Mouse (Mus musculus) adrenal gland, postnatal 14 days (tissue): Measurements from ENCODE around the gene Slf2. TPM values are rescaled to one million over a fixed set of nuclear protein-coding genes. Genes with fewer than 3 reads are reported as not detected.

Experiments used
- DNase-seq: peaks from one replicate; pipeline ENCODE4 v3.0.0; 2021; ENCODE audit warnings: mixed read lengths
- total RNA-seq: library from RNA; stranded (reverse); gene quantifications from 2 replicates; pipeline ENCODE4 v1.2.3, GENCODE M21; 2021

Gene Slf2
- total RNA-seq, 1 experiment from 2014 or later, result 24.2 TPM

- no peak for DNase-seq
These were observed 53.5 kb downstream of the Slf2 start for GRCm38 (mm10) chr19:44984420-44984819.

GRCm38 (mm10) chr19:44985159-44985988, 54.4 kb downstream of the Slf2 start:
- no peak for DNase-seq

- no peak for DNase-seq
These were observed 56.1 kb downstream of the Slf2 start for GRCm38 (mm10) chr19:44987004-44987403.

- DNase-seq, result no peak
These were observed 56.9 kb downstream of the Slf2 start for GRCm38 (mm10) chr19:44987851-44988250.

GRCm38 (mm10) chr19:44988321-44988720, 57.4 kb downstream of the Slf2 start:
- DNase-seq, result no peak

GRCm38 (mm10) chr19:44988831-44989566, 58.0 kb downstream of the Slf2 start, which contains the start of gene Sema4g:
TSS of gene Sema4g (plus strand) at chr19:44989101.
- peak; percentile 43 for DNase-seq

GRCm38 (mm10) chr19:44989567-44990495, 58.9 kb downstream of the Slf2 start:
- peak; percentile 25 for DNase-seq

GRCm38 (mm10) chr19:44991031-44991430, 60.1 kb downstream of the Slf2 start:
- DNase-seq, result no peak

- DNase-seq, result no peak
These were observed 61.3 kb downstream of the Slf2 start for GRCm38 (mm10) chr19:44992246-44992645.

GRCm38 (mm10) chr19:44992712-44993111, 61.8 kb downstream of the Slf2 start:
- no peak for DNase-seq

GRCm38 (mm10) chr19:44997786-44998185, 66.8 kb downstream of the Slf2 start:
- no peak for DNase-seq

GRCm38 (mm10) chr19:44999647-45000046, 68.7 kb downstream of the Slf2 start:
- no peak for DNase-seq

- DNase-seq, result no peak
These were observed 71.3 kb downstream of the Slf2 start for GRCm38 (mm10) chr19:45002301-45002700.

GRCm38 (mm10) chr19:45003740-45004516, 73.0 kb downstream of the Slf2 start:
- no peak for DNase-seq

GRCm38 (mm10) chr19:45005444-45005843, 74.5 kb downstream of the Slf2 start, which contains the start of gene Twnk:
TSS of gene Twnk (plus strand) at chr19:45005663.
- peak; percentile 78 for DNase-seq

- peak; percentile 99 for DNase-seq
These were observed 75.2 kb downstream of the Slf2 start, which contains the start of gene Mrpl43 for GRCm38 (mm10) chr19:45005957-45006712. TSS of gene Mrpl43 (minus strand) at chr19:45006442.

- DNase-seq, result peak; percentile 28
These were observed 76.1 kb downstream of the Slf2 start for GRCm38 (mm10) chr19:45007021-45007420.

- DNase-seq, result peak; percentile 77
These were observed 76.7 kb downstream of the Slf2 start for GRCm38 (mm10) chr19:45007425-45008191.

- DNase-seq, result peak; percentile 60
These were observed 79.7 kb downstream of the Slf2 start for GRCm38 (mm10) chr19:45010646-45011045.

- no peak for DNase-seq
These were observed 81.3 kb downstream of the Slf2 start for GRCm38 (mm10) chr19:45012219-45012618.
